Mouse (Mus musculus): ENCODE data around the gene Atp13a4. TPM values are rescaled to one million over a fixed set of nuclear protein-coding genes. Genes with fewer than 3 reads are reported as not detected.

Atp13a4 gene
- total RNA-seq (2021), result not detected
- long read RNA-seq, experiment 1, result 0 reads
- long read RNA-seq, experiment 2, result 0 reads

DNA sequence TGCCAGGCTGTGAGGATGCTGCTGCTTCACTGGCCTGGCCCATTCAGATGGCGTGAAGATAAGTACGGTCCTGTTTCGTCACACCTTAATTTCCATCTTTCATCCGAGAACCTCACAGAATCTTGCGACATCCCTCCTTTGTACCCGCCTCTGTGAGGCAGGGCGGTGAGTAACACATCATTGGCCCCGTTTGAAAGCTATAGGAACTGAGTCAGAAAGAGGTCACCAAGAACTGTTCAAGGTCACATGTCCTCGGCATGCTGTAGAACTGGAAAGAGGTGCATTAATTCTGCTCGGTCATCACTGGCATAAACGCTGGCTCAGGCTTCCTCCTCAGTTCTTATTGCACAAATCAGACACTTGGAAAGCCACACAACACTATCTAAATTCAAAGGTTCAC, at the start of gene Atp13a4:
Atp13a4 (minus strand) TSS at position 36 of the 400 bp plus-strand sequence.
- intact Hi-C loops (cut with DNase I; ENCODE audit: low total_unique reads), result no loop called here
- DNase-seq, result no peak

DNA sequence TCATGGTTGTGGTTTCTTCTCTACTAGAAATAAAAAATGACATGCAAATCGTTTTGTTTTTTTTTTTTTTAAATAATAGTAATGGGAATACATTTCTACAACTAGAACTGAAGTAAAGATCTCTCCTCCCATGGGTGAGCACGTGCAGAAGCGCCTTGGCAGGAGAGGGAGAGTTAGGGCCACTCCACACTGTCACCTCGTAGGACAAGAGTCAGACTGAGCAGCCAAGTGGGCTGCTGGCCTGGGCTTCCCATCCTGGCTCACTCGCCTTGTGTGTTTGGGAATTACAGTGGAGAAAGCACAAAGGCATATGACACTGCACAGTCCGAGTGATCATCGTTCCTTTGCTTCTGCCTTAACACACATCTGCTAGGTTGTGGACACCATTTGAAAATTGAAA, 47.5 kb upstream of the Atp13a4 start:
- intact Hi-C loops (cut with DNase I; ENCODE audit: low total_unique reads), result no loop called here
- no peak for DNase-seq

DNA sequence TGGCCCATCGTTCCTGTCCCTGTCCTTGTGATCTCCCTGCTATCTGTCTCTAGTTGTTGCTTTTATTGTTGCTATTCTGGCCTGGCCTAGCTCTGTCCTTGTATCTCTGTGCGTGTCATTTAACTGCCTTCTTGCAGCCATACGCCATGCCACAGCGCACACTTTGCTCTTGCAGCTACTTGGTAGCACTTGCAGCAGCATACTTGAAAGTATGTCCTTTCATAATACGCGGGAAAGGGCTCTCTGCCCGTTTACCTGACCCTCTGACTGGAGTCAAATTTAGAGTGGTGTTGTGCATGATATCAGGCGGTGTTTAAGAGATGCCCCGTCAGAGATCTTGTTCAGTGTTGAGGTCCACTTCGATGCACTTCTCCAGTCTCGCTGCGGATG, 35.1 kb upstream of the Atp13a4 start:
- intact Hi-C loops (cut with DNase I; ENCODE audit: low total_unique reads), result no loop called here
- DNase-seq, result no peak

DNA sequence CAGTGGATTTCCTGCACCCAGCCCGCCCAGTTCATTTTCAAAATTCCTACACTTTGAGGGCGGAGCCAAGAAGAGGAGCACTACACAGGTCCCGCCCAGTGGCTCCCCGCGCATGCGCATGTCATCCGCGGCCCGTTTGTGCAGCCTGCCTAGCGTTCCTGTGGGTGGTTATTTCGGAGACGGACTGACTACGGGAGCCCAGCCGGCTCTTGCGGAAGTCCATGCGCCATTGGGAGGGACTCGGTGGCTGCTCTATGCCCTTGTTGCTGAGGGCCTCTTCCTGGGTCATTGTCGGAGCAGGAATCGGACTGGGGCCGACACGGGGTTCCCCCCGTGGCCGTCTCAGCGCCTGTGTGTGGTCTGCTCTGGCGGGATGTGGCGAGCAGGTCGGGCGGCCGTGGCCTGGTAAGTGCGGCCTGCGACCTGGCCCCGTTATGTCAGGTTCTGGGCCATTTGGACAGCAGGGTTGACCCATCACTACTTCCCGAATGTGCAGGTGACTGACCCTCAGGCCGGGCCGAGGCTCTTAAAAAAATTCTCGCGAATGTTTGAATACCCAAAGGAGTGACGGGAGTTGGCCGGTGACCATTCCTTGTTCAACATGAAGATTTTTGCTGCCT, 34.6 kb upstream of the Atp13a4 start, which contains the start of gene Opa1:
Opa1 (plus strand) TSS at position 168 of the 620 bp plus-strand sequence.
- intact Hi-C loops (cut with DNase I; ENCODE audit: low total_unique reads), result no loop called here
- peak; percentile 94 for DNase-seq

DNA sequence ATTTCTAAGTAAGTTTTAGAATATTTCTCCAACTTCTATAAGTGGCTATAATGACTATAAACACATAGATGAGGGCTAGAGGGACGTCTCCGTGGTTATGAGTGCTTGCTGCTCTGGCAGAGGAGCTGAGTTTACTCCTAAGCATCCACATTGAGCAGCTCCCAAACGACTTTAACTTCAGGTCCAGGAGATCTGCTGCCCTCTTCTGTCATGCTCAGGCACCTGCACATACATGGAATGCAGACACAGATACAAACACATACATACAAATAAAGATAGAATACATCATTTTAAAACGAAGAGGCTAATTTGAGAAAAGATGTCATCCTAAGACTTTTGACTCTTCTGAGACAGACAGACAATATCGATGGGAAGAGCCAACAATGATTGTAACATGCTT, 31.0 kb upstream of the Atp13a4 start:
- no peak for DNase-seq
- intact Hi-C loops (cut with DNase I; ENCODE audit: low total_unique reads), result no loop called here

DNA sequence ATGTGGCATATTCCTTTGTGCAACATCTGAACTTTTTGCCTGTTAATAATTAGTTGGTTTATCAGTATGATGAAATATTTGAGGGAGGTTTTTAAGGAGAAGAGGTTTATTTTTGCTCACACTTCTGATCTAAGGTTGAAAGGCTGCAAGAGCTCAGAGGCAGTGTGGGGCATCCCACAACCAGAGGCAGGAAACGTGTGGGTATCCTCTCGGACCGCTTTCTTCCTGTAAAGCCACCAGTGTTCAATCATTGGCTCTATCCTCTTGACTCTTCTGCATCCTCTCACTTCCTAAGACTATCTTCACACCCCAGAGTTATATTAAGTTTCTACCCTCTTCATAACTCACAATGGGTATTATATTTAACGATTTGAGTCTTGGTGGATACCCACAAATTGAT, 29.3 kb upstream of the Atp13a4 start:
- intact Hi-C loops (cut with DNase I; ENCODE audit: low total_unique reads), result no loop called here
- no peak for DNase-seq

DNA sequence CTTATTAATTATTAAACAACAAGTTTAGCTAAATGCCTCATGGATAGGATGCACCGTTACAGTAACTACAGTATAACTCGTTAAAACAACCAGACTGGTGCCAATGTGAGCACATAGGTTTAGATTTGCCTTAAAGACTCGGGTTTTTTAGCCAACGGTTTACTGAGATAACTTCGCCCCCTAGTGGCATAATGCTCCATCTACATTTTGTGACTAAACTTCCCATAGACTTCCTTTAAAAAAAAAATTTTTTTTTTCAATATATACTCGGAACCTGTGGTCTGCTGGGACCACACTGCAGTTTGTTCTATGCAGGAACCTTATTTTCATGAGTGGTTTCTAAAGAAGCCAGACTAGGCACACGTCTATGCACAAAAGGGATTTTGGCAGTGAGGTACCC, 16.2 kb upstream of the Atp13a4 start:
- intact Hi-C loops (cut with DNase I; ENCODE audit: low total_unique reads), result loop anchor here (5.0 kb wide), 1 partner anchor 719 kb away; no protein-coding TSS in a partner anchor
- DNase-seq, result no peak

DNA sequence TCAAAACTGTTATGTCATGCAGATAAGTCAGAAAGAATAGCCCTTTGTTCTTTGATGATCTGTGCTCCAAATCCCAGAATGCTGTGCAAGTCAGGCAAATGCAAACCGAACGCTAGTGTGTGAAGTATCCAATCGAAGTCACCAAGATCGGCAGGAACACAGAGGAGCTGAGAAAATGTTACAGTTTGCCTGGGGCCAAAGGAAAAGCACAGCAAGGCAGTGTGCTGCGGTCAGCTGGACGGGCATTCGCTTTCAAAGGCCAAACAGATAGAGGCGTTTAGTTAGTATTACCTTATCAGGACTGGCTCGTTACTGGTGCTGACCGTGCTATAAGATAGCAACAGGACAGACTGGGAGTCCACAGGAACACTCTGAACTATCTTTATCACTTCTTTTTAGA, 15.8 kb upstream of the Atp13a4 start:
- no peak for DNase-seq
- intact Hi-C loops (cut with DNase I; ENCODE audit: low total_unique reads), result loop anchor here (5.0 kb wide), 1 partner anchor 718 kb away; no protein-coding TSS in a partner anchor

DNA sequence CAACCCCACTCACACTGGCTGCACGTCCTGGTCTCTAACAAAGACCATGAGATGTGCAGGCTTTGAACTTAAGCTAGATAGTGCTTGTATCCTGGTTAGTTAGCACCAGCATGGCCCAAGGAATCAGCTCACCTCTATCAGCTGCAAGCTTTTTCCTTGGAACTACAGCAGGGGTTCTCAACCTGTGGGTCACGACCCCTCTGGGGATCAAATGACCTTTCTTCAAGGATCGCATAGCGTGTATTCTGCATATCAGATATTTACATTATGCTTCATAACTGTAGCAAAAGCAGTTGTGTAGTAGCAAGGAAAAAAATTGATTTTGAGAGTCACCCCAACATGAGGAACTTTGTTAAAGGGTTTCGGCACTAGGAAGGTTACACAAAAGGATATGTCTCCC, 15.0 kb upstream of the Atp13a4 start:
- DNase-seq, result no peak
- intact Hi-C loops (cut with DNase I; ENCODE audit: low total_unique reads), result loop anchor here (5.0 kb wide), 1 partner anchor 717 kb away; no protein-coding TSS in a partner anchor

DNA sequence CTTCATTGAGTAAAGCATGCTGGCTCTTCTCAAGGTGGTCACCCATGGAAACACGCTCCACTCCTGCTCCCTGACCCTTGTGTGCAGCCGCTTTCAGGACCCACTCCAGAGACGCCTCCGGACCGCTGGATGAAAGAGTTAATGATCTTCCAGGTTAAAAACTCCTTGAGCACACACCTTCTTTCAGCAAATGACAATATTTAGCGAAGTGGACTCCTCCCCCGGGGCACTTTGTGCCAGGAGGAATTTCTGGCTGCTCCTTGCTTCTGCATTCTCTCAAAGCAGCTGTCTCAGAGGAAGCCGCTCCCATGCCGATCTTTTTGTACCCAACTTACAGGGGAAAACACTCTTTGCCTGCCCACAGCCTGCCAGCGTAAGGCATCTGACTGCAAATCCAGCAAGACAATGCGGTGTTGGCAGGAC, 3.4 kb downstream of the Atp13a4 start:
- no peak for DNase-seq
- intact Hi-C loops (cut with DNase I; ENCODE audit: low total_unique reads), result no loop called here

DNA sequence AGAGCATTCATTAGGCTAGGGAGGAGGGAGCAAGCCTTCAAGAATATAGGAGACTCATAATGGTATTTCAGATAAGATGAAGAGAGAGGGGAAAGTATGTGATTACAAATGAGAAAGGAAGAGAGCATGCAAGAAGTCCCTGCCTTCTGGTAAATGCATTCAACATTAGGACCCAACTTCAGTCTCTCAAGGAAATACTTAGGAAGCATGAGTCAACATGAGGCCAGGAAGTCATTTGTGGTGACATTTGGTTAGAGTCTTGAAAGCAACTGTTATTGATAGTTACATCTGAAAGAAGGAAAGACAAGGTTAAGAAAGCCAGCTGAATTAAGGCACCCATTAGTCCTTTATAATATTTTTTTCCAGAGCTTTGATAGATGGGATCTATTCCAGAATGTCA, 4.8 kb downstream of the Atp13a4 start:
- intact Hi-C loops (cut with DNase I; ENCODE audit: low total_unique reads), result no loop called here
- no peak for DNase-seq

DNA sequence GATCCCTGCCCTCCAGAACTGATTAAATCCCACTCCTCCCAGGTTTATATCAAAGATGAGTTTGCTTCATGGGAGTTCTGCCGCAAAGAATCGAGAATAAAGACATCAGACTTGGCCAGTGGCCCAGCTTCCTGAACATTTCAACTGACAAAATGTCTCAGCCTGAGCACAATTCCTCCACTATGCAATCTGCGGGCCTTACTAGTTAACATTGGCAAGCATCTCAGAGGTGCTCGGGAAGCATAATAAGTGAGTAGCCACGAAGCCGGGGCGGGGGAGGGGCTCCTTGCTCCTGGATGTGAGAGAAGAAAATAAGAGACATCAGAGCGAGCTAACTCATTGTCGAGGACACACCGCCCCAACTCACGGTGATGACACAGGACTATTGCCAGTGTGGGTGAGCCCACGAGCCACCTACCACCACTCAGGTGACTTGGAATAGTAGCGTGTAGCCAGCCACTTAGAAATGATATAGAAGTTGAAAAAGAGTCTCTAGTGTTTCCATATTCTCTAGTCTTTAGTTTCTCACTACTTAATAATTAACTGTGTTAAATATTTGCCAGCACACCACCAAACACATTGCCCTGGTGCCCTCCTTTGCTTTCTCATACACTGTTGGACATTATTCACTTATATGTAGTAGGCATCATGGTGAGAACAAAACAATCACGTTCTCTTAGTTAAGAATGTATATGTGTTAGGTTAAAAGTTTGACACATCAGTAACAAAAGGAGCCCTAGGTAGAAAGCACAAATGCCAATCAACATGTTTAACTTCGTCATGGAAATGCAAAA, 8.1 kb downstream of the Atp13a4 start:
- intact Hi-C loops (cut with DNase I; ENCODE audit: low total_unique reads), result no loop called here
- DNase-seq, result no peak

DNA sequence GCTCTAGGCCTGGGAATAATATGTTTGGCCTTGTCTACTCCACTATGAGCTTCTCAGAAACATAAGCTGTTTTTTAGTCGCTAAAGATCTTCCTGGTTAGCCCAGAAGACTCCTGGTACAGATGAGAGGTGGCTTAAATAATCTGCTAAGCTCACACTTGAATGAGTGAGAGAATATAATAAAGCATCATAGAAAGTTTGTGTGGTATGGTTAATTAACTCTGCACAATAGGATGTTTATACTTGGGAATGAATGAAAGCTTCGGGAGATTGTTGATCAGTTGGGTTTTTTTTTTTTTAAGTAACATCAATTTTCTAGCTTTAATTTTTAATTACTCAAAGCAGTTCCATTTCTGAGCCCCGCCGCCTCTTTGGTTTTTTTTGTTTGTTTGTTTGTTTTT, 8.8 kb downstream of the Atp13a4 start:
- intact Hi-C loops (cut with DNase I; ENCODE audit: low total_unique reads), result no loop called here
- no peak for DNase-seq

DNA sequence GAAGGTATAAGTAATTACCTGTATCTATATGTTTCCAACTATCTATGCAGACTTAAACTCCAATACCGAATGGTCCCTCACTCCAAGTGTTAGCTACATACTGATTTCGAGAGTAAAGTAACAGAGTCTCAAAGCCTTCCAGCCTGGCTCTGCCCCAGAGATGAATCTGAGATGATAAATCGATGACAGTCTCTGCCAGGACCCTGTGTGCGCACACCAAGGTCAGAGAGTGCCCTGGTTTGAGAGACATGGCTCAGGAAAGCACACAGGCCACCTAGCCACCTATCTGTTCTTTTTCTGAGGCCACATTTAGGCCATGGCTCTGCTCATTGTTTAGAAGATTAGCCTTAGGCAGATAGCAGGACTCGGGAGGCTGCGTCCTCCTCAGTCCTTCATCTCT, 11.0 kb downstream of the Atp13a4 start:
- DNase-seq, result no peak
- intact Hi-C loops (cut with DNase I; ENCODE audit: low total_unique reads), result no loop called here

DNA sequence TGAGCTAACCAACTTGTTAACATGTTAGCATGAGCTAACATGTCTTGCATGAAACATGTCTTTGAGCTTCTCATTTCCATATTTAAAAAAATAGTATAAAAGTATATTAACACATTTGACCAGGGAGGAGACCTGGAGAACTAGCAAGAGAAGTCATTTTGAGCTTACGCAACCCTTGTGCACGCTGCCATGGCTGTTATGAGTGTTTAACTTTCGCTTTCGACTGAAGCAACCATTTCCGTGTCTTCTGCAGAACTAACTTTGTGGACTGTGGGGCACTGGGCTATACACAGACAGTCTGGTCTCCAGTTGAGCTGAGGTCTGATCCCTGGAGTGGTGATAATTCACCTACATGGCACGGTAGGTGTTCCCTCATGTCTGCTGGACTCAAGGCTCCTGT, 17.6 kb downstream of the Atp13a4 start:
- intact Hi-C loops (cut with DNase I; ENCODE audit: low total_unique reads), result no loop called here
- DNase-seq, result no peak

DNA sequence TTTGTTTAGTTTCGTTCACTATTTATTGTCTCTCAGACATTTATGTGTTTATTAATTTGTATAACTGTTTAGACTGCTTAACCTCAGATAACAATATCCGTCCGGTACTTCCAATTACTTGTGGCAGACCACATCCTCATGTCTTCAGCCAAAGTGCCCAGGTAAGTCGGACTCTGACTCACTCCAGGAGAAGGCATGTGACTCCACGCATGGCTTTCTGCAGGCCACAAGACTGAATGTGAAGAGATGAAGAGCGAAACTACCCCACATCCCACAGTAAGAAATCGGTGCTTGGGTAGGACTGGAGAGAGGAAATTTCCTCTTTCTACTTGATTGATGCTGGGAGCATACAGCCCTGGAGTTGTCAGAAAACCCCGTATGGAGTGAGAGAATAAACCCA, 18.1 kb downstream of the Atp13a4 start:
- DNase-seq, result no peak
- intact Hi-C loops (cut with DNase I; ENCODE audit: low total_unique reads), result no loop called here

DNA sequence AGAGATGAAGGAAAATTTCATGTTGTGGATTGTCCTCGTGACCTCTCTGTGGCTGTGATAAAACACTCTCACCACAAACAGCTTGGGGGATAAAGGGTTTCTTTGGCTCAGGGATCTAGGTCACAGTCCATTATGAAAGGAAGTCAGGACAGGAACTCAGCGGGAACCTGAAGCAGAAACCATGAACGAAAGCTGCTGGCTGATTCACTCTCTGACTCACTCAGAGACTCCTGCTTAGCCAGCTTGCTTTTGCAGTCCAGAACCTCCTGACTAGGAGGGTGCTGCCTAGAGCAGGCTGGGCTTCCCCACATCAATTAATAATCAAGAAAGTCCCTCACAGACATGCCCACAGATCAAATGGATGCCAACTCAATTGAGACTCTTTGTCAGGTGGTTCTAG, 32.2 kb downstream of the Atp13a4 start:
- DNase-seq, result no peak
- intact Hi-C loops (cut with DNase I; ENCODE audit: low total_unique reads), result no loop called here

DNA sequence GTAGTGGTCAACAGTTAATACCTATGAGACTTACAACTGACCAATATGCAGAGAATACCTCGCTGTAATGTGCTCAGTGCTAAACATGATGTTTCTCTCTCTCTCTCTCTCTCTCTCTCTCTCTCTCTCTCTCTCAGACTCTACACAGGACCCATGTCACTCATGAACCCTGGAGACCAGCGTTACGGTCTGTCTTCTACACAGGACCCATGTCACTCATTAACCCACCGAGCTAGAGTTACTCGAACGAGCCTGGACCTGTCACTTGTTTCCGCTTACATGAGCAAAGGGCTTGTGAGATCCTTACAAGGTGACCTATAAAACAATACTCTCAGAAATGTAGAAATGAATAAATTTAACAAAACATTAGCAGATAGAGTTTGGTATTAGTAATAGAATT, 33.9 kb downstream of the Atp13a4 start:
- intact Hi-C loops (cut with DNase I; ENCODE audit: low total_unique reads), result no loop called here
- DNase-seq, result no peak

DNA sequence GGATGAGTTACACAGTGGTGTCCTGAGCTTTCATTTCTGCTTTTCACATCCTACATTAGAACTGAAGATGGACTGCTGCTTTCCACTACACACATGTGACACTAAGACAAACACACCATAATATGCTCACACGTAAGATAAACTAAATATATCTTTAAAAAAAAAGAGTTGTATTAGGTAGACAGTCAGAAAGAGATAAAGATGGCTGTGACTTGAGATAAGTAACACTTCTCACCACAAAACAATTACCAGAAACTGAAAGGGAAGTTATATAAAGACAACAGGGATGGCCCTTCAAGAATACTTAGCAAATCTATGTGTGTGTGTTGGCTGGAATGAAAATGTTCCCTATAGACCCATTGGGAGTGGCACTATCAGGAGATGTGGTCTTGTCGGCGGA, 34.8 kb downstream of the Atp13a4 start:
- no peak for DNase-seq
- intact Hi-C loops (cut with DNase I; ENCODE audit: low total_unique reads), result no loop called here

DNA sequence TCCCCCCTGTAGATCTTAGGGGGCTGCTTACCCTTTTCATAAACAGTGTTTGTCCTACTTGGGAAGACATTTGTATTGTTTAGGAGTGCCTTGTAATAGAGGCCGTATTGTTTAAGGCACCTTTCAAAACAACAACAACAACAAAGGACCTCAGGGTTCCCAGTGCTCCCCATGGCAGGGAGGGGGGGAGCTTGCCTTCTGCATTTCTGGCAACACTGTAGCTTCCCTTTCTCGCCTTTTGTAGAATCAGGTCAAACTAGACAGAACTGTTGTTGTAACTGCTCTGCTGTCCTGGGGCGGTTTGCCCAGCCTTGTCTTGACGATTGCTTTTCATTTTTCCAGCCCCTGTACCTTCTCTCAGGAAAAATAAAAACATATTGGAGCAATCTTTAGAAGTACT, 40.0 kb downstream of the Atp13a4 start:
- intact Hi-C loops (cut with DNase I; ENCODE audit: low total_unique reads), result no loop called here

DNA sequence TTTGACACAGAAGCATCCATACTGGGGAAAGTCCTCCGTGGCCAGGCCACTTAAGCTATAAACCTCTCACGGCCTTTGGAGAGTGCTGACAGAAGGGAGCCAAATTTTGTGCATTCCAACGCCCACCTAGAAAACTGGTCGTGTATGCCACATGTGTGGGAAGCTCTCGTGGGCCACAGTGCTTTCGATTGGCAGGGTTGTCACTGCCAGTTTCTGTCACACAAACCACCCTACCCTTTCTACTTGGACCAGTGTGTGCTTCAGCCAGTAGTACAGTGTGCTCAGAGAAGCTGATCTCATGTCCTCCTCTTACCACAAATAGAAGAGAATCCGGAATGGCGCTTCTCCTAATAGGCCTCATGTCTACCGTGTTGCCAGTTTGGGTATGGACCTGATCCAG, 40.5 kb downstream of the Atp13a4 start:
- no peak for DNase-seq
- intact Hi-C loops (cut with DNase I; ENCODE audit: low total_unique reads), result no loop called here

More for the DNA sequence above, 40.0 kb downstream of the Atp13a4 start:
- no peak for DNase-seq

All from gastrocnemius, postnatal 14 days (tissue).